8 mouse cellular contexts compared by ENCODE assay signal in the genomic region with DNA sequence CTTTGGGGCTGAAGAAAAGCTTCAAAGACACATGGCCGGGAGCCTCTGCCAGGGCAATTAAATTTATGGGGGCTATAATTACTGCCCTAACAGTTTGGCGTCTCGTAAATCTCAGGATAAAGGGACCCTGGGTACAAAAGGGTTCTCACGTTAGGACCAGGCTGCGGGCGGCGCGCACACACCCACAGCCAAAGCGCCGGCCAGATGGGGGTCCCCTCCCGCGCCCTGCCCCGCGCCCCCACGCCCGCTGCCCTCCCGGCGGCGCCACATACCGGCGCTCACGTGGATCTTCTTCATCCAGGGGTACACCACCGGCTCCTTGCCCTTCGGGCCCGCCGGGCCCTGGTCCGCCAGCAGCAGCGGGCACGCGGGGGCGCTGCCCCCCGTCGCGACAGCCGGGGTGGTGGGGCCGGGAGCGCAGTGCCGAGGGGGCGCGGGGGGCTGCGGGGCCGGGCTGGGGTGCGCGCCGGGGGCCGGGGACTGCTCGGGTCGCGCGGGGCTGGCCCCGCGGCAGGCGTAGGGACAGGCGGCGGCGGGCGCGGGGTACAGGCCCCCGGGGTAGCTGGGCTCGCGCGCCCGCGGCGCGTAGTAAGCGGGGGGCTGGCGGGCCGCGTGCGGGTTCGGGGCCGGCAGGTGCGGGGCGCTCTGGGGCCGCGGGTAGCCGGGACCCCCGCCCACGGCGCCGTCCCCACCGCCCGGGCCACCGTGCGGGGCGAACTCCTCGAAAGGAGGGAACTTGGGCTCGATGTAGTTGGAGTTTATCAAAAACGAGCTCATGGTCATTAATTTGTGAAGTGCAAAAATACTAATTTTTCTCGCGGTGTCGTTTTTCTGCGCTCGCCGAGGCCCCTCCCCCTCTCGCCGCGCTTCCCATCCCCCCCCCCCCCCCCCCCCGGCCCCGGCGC. TPM values are rescaled to one million over a fixed set of nuclear protein-coding genes. Genes with fewer than 3 reads are reported as not detected.
DNase-seq lines count a peak whose midpoint lies in the region; ATAC-seq and TF ChIP-seq lines count a peak whose summit lies in the region.

A gene (minus strand): TSS at position 848 of the 905 bp plus-strand sequence.

- no peaks in the 10 kb centered on the region for H3K36me3 ChIP-seq in heart, embryonic 13.5 days
- no peaks in the 10 kb centered on the region for H3K36me3 ChIP-seq in hindbrain, embryonic 16.5 days (ENCODE audit: control insufficient read depth, insufficient read depth, low read length)
- H3K36me3 ChIP-seq in lung, postnatal 0 days (ENCODE audit: insufficient read depth, low read length), result no peaks in the 10 kb centered on the region

- H3K4me2 ChIP-seq in heart, embryonic 13.5 days, result peak within 1 kb of the TSS; percentile 78
- H3K4me2 ChIP-seq in hindbrain, embryonic 16.5 days (ENCODE audit: low read length), result peak within 1 kb of the TSS; percentile 67
- H3K4me2 ChIP-seq in lung, postnatal 0 days (replicated peaks; ENCODE audit: low read depth, low read length), result peak within 1 kb of the TSS; percentile 90

- peaks cover 15% of the 10 kb centered on the region for H3K4me1 ChIP-seq in heart, embryonic 13.5 days
- no peaks in the 10 kb centered on the region; the same call in 1 of the 2 replicates for H3K4me1 ChIP-seq in hindbrain, embryonic 16.5 days (ENCODE audit: control insufficient read depth, insufficient read depth, low read depth, low read length)
- H3K4me1 ChIP-seq in lung, postnatal 0 days (ENCODE audit: insufficient read depth, low read depth, low read length), result peaks cover 3% of the 10 kb centered on the region; the same call in 1 of the 2 replicates

- H3K9me3 ChIP-seq in heart, embryonic 13.5 days, result no peaks in the 10 kb centered on the region
- no peaks in the 10 kb centered on the region for H3K9me3 ChIP-seq in hindbrain, embryonic 16.5 days (ENCODE audit: control insufficient read depth, low read length)
- no peaks in the 10 kb centered on the region for H3K9me3 ChIP-seq in lung, postnatal 0 days (ENCODE audit: low read length)

- no peak for TF ChIP-seq POLR2A in brain, embryonic 14.5 days (IDR thresholded peaks at IDR 0.05; ENCODE audit: borderline replicate concordance, extremely low read depth, insufficient read depth, insufficient read length, poor library complexity, severe bottlenecking)

- TF ChIP-seq EP300 in lung, postnatal 0 days (IDR thresholded peaks at IDR 0.05), result no peak

- WGBS in heart, embryonic 13.5 days, result 2% methylated on average over 79 of the region's 102 CpGs
- under 1% methylated on average over 70 of the region's 102 CpGs for WGBS in hindbrain, embryonic 16.5 days
- WGBS in lung, postnatal 0 days, result under 1% methylated on average over 52 of the region's 102 CpGs

- ATAC-seq in heart, embryonic 13.5 days (ENCODE audit: extremely low read depth, insufficient number of reproducible peaks, low FRiP score, low TSS enrichment), result no peak
- ATAC-seq in hindbrain, embryonic 16.5 days, result peak; percentile 49; the same call in 1 of the 2 replicates
- 0 out of 2 replicates have a peak, but pooled peaks have one; percentile 15 for ATAC-seq in lung, postnatal 0 days

- DNase-seq in heart, adult 8-10 months (ENCODE audit: low spot score), result no peak
- DNase-seq in brain, embryonic 14.5 days (ENCODE audit: low read depth), result no peak
- DNase-seq in lung, postnatal 0 days (ENCODE audit: low spot score), result no peak
- no peak for DNase-seq in right cerebral cortex, postnatal 25 days
- DNase-seq in right cerebral cortex, postnatal 4 days, result no peak
- DNase-seq in adipocyte (ENCODE audit: low spot score), result no peak

- H3K27me3 ChIP-seq in heart, embryonic 13.5 days (replicated peaks), result peaks cover 99% of the 10 kb centered on the region
- H3K27me3 ChIP-seq in hindbrain, embryonic 16.5 days (replicated peaks; ENCODE audit: control insufficient read depth, insufficient read depth, low read length), result peaks cover 45% of the 10 kb centered on the region
- 0 out of 2 replicates have a peak, but pooled peaks cover 13% of the 10 kb centered on the region for H3K27me3 ChIP-seq in lung, postnatal 0 days (replicated peaks; ENCODE audit: insufficient read depth, low read length)

- H3K4me3 ChIP-seq in heart, embryonic 13.5 days, result peak within 1 kb of the TSS; percentile 59
- peak within 1 kb of the TSS; percentile 52 for H3K4me3 ChIP-seq in hindbrain, embryonic 16.5 days (ENCODE audit: low read length)
- H3K4me3 ChIP-seq in lung, postnatal 0 days (ENCODE audit: low read depth, low read length), result peak within 1 kb of the TSS; percentile 62

- H3K9ac ChIP-seq in heart, embryonic 13.5 days, result peak within 1 kb of the TSS; percentile 80
- peak within 1 kb of the TSS; percentile 72 for H3K9ac ChIP-seq in hindbrain, embryonic 16.5 days (ENCODE audit: low read depth, low read length)
- peak within 1 kb of the TSS; percentile 79 for H3K9ac ChIP-seq in lung, postnatal 0 days (replicated peaks; ENCODE audit: low read depth)

- H3K27ac ChIP-seq in heart, embryonic 13.5 days (replicated peaks), result peak within 1 kb of the TSS; percentile 67
- peak within 1 kb of the TSS; percentile 92 for H3K27ac ChIP-seq in hindbrain, embryonic 16.5 days (ENCODE audit: low read depth, low read length)
- H3K27ac ChIP-seq in lung, postnatal 0 days (ENCODE audit: low read length), result peak within 1 kb of the TSS; percentile 93

- no peak for TF ChIP-seq CTCF in brain, embryonic 14.5 days (IDR thresholded peaks at IDR 0.05; ENCODE audit: borderline replicate concordance, extremely low read depth, insufficient read depth, insufficient read length)
- no peak; the same call in 1 of the 2 replicates for TF ChIP-seq CTCF in lung, postnatal 0 days (IDR thresholded peaks at IDR 0.05)

RNA-seq across cellular contexts. Expression of the gene that starts here (rescaled TPM):
- polyA plus RNA-seq in heart, embryonic 13.5 days (2015; fragmentation: Nextera tagmentation; extraction: Ambion mirVana), result 0.71 and 0.74 TPM in 2 replicates
- under 1 TPM; 0.31 to 0.49 (median 0.38) TPM for total RNA-seq in heart, adult 8-10 months (2022)
- 1.9 and 16.4 TPM in 2 replicates for polyA plus RNA-seq in brain, embryonic 14.5 days (2012; rRNA removed)
- polyA plus RNA-seq in hindbrain, embryonic 16.5 days (2015; fragmentation: Nextera tagmentation; extraction: Ambion mirVana), result 5.6 and 8.8 TPM in 2 replicates
- polyA plus RNA-seq in lung, postnatal 0 days (2015; fragmentation: Nextera tagmentation; extraction: Ambion mirVana), result 3.7 and 3.9 TPM in 2 replicates
